Mouse (Mus musculus) gastrocnemius, adult 8-10 months (tissue): ENCODE results near the gene Notch1. TPM values are rescaled to one million over a fixed set of nuclear protein-coding genes. Genes with fewer than 3 reads are reported as not detected.

ENCODE experiments used
- DNase-seq, 2 experiments: peaks; one replicate each; pipeline ENCODE4 v3.0.0; 2022; ENCODE audit warnings: low spot score in 2 of 2
- total RNA-seq, 4 experiments: library from RNA; stranded (reverse); gene quantifications; 2 replicates each; pipeline ENCODE4 v1.2.4; 2022

The Notch1 gene
- total RNA-seq: 1 to 10 TPM; 4.9 to 7.0 (median 5.2) TPM

- DNase-seq: peak in 1 of 2 experiments; percentile 58
These were observed at the start of gene Notch1 for GRCm38 (mm10) chr2:26516275-26516674. Gene Notch1, minus strand, starts transcription at chr2:26516663.

- no peak for DNase-seq
These were observed 49.8 kb upstream of the Notch1 start for GRCm38 (mm10) chr2:26566221-26566620.

- no peak for DNase-seq
These were observed 45.0 kb upstream of the Notch1 start for GRCm38 (mm10) chr2:26561351-26562016.

- no peak for DNase-seq
These were observed 44.0 kb upstream of the Notch1 start for GRCm38 (mm10) chr2:26560506-26560905.

- no peak for DNase-seq
These were observed 40.1 kb upstream of the Notch1 start for GRCm38 (mm10) chr2:26556535-26556993.

GRCm38 (mm10) chr2:26555076-26555475, 38.6 kb upstream of the Notch1 start:
- DNase-seq: peak in 1 of 2 experiments; percentile 51

GRCm38 (mm10) chr2:26553904-26554303, 37.4 kb upstream of the Notch1 start:
- no peak for DNase-seq

GRCm38 (mm10) chr2:26552066-26552465, 35.6 kb upstream of the Notch1 start:
- no peak for DNase-seq

- no peak for DNase-seq
These were observed 35.0 kb upstream of the Notch1 start for GRCm38 (mm10) chr2:26551446-26551845.

GRCm38 (mm10) chr2:26550777-26551176, 34.3 kb upstream of the Notch1 start:
- DNase-seq: no peak

GRCm38 (mm10) chr2:26550205-26550604, 33.7 kb upstream of the Notch1 start:
- DNase-seq: no peak

- DNase-seq: no peak
These were observed 33.3 kb upstream of the Notch1 start for GRCm38 (mm10) chr2:26549801-26550200.

- no peak for DNase-seq
These were observed 31.0 kb upstream of the Notch1 start for GRCm38 (mm10) chr2:26547481-26547880.

- no peak for DNase-seq
These were observed 27.8 kb upstream of the Notch1 start for GRCm38 (mm10) chr2:26544265-26544664.

GRCm38 (mm10) chr2:26543768-26544167, 27.3 kb upstream of the Notch1 start:
- DNase-seq: no peak

GRCm38 (mm10) chr2:26543155-26543554, 26.7 kb upstream of the Notch1 start:
- no peak for DNase-seq

GRCm38 (mm10) chr2:26541258-26541910, 24.9 kb upstream of the Notch1 start:
- no peak for DNase-seq

- DNase-seq: no peak
These were observed 24.3 kb upstream of the Notch1 start for GRCm38 (mm10) chr2:26540721-26541120.

- no peak for DNase-seq
These were observed 23.1 kb upstream of the Notch1 start for GRCm38 (mm10) chr2:26539516-26539915.

- DNase-seq: no peak
These were observed 19.1 kb upstream of the Notch1 start for GRCm38 (mm10) chr2:26535517-26536045.

GRCm38 (mm10) chr2:26534616-26535015, 18.2 kb upstream of the Notch1 start:
- DNase-seq: peak; percentile 50 to 61

GRCm38 (mm10) chr2:26534161-26534560, 17.7 kb upstream of the Notch1 start:
- no peak for DNase-seq

- DNase-seq: no peak
These were observed 16.8 kb upstream of the Notch1 start for GRCm38 (mm10) chr2:26533249-26533648.
